Comparison of ENCODE assay signal across 7 mouse cellular contexts in the genomic region with DNA sequence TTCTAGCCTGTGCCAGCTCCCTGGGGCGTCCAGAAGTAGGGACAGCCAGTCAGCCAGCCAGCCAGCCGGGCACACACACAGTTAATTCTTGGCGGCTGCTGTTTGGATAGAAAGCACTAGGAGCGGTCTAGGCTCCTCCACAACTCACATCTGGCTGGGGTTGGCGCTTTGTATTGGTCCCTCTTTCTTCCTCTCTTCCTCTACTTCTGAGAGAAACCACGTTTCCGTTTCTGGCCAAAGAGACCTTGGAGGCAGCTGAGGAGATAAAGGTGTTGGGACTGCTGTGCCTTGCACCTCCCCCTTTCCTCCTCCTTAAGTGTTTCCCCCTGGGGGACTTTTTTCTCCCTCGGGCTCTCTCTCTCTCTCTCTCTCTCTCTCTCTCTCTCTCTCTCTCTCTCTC. TPM values are rescaled to one million over a fixed set of nuclear protein-coding genes. Genes with fewer than 3 reads are reported as not detected.
DNase-seq lines count a peak whose midpoint lies in the region; ATAC-seq and TF ChIP-seq lines count a peak whose summit lies in the region.

Gene C1qtnf1, plus strand, starts transcription at position 218 of the 400 bp plus-strand sequence.

- TF ChIP-seq CTCF in MEL (IDR thresholded peaks at IDR 0.05 in 2 of 3, conservative IDR thresholded peaks at IDR 0.05 in 1 of 3; ENCODE audit: control insufficient read depth in 1 of 3, insufficient read depth in 1 of 3, low read depth in 2 of 3, low read length in 3 of 3, poor library complexity in 1 of 3, severe bottlenecking in 1 of 3): no peak

- H3K4me2 ChIP-seq in forebrain, embryonic 14.5 days (ENCODE audit: low read length): peak within 1 kb of the TSS; percentile 41
- H3K4me2 ChIP-seq in hindbrain, embryonic 13.5 days: peak within 1 kb of the TSS; percentile 46
- H3K4me2 ChIP-seq in midbrain, embryonic 15.5 days: peak within 1 kb of the TSS; percentile 39

- no peak for TF ChIP-seq RAD21 in MEL (IDR thresholded peaks at IDR 0.05; ENCODE audit: low read depth, low read length)

- peak within 1 kb of the TSS; percentile 14 to 30; a peak in 3 of 4 replicates for H3K4me3 ChIP-seq in MEL (ENCODE audit: control insufficient read depth in 1 of 2, insufficient read depth in 1 of 2, low read depth in 2 of 2, low read length in 2 of 2)
- 0 out of 2 replicates have a peak within 1 kb of the TSS, but pooled peaks have one; percentile 1 for H3K4me3 ChIP-seq in forebrain, embryonic 14.5 days (ENCODE audit: low read depth, low read length)
- H3K4me3 ChIP-seq in hindbrain, embryonic 13.5 days: peak within 1 kb of the TSS; percentile 24
- peak within 1 kb of the TSS; percentile 25 for H3K4me3 ChIP-seq in midbrain, embryonic 15.5 days

- TF ChIP-seq POLR2A in MEL (IDR thresholded peaks at IDR 0.05; ENCODE audit: control insufficient read depth in 1 of 2, insufficient read depth in 1 of 2, low read depth in 1 of 2, low read length in 2 of 2, poor library complexity in 1 of 2): no peak

- no peaks in the 10 kb centered on the region for H3K9me3 ChIP-seq in MEL (replicated peaks; ENCODE audit: insufficient read depth, low read length)
- H3K9me3 ChIP-seq in forebrain, embryonic 14.5 days (replicated peaks; ENCODE audit: control insufficient read depth, low read length): no peaks in the 10 kb centered on the region
- H3K9me3 ChIP-seq in hindbrain, embryonic 13.5 days: no peaks in the 10 kb centered on the region
- H3K9me3 ChIP-seq in midbrain, embryonic 15.5 days: no peaks in the 10 kb centered on the region

- WGBS in forebrain, embryonic 14.5 days: 3% methylated on average over 8 of the region's 8 CpGs
- WGBS in hindbrain, embryonic 13.5 days: 0% methylated on average over 8 of the region's 8 CpGs
- 4% methylated on average over 8 of the region's 8 CpGs for WGBS in midbrain, embryonic 15.5 days

- H3K4me1 ChIP-seq in MEL (ENCODE audit: control insufficient read depth in 1 of 2, insufficient read depth in 2 of 2, low read length in 2 of 2): peaks cover 2 to 13% of the 10 kb centered on the region in 2 experiments; a peak in 3 of 4 replicates
- H3K4me1 ChIP-seq in forebrain, embryonic 14.5 days (ENCODE audit: control insufficient read depth, insufficient read depth, low read length): peaks cover 25% of the 10 kb centered on the region
- peaks cover 56% of the 10 kb centered on the region for H3K4me1 ChIP-seq in hindbrain, embryonic 13.5 days (replicated peaks)
- peaks cover 35% of the 10 kb centered on the region for H3K4me1 ChIP-seq in midbrain, embryonic 15.5 days

- peaks cover 0 to 5% of the 10 kb centered on the region in 2 experiments; a peak in 2 of 4 replicates for H3K36me3 ChIP-seq in MEL (ENCODE audit: control insufficient read depth in 1 of 2, insufficient read depth in 2 of 2, low read length in 2 of 2)
- no peaks in the 10 kb centered on the region for H3K36me3 ChIP-seq in forebrain, embryonic 14.5 days (ENCODE audit: control insufficient read depth, insufficient read depth, low read length)
- no peaks in the 10 kb centered on the region for H3K36me3 ChIP-seq in hindbrain, embryonic 13.5 days
- no peaks in the 10 kb centered on the region for H3K36me3 ChIP-seq in midbrain, embryonic 15.5 days (replicated peaks)

- DNase-seq in CD4-positive helper T cell, adult 2 months (ENCODE audit: low read depth, low spot score): peak; percentile 35
- peak; percentile 67 for DNase-seq in MEL (ENCODE audit: low read depth, low spot score)
- peak; percentile 37 for DNase-seq in forebrain, embryonic 14.5 days (ENCODE audit: low spot score)
- no peak for DNase-seq in right cerebral cortex, postnatal 14 days
- no peak for DNase-seq in right cerebral cortex, postnatal 10 days (ENCODE audit: low spot score in 2 of 2)

- 0 out of 4 replicates have a peak, but pooled peaks of 1 of the 2 experiments have one; percentile 8 for TF ChIP-seq EP300 in MEL (IDR thresholded peaks at IDR 0.05; ENCODE audit: low read depth in 1 of 2, low read length in 2 of 2)

- ATAC-seq in forebrain, embryonic 14.5 days: no peak
- no peak for ATAC-seq in hindbrain, embryonic 13.5 days (ENCODE audit: low FRiP score)
- no peak for ATAC-seq in midbrain, embryonic 15.5 days (replicated peaks)

- H3K79me2 ChIP-seq in MEL (ENCODE audit: control insufficient read depth, insufficient read depth, low read length, poor library complexity): no peaks in the 10 kb centered on the region

- no peak within 1 kb of the TSS for H3K27ac ChIP-seq in MEL (ENCODE audit: control insufficient read depth, low read depth, low read length)
- no peak within 1 kb of the TSS for H3K27ac ChIP-seq in forebrain, embryonic 14.5 days (ENCODE audit: low read depth, low read length)
- peak within 1 kb of the TSS; percentile 45 for H3K27ac ChIP-seq in hindbrain, embryonic 13.5 days
- peak within 1 kb of the TSS; percentile 51; the same call in 1 of the 2 replicates for H3K27ac ChIP-seq in midbrain, embryonic 15.5 days

- H3K27me3 ChIP-seq in MEL (ENCODE audit: control insufficient read depth in 1 of 2, insufficient read depth in 2 of 2, low read length in 2 of 2): no peaks in the 10 kb centered on the region; a peak in 1 of 4 replicates
- peaks cover 4% of the 10 kb centered on the region; the same call in 1 of the 2 replicates for H3K27me3 ChIP-seq in forebrain, embryonic 14.5 days (replicated peaks; ENCODE audit: control insufficient read depth, insufficient read depth, low read length)
- peaks cover 20% of the 10 kb centered on the region; the same call in 1 of the 2 replicates for H3K27me3 ChIP-seq in hindbrain, embryonic 13.5 days
- no peaks in the 10 kb centered on the region for H3K27me3 ChIP-seq in midbrain, embryonic 15.5 days (replicated peaks)

- H3K9ac ChIP-seq in MEL (ENCODE audit: control insufficient read depth, low read depth, low read length, poor library complexity, severe bottlenecking): peak within 1 kb of the TSS; percentile 48
- peak within 1 kb of the TSS; percentile 40 for H3K9ac ChIP-seq in forebrain, embryonic 14.5 days (ENCODE audit: low read length)
- H3K9ac ChIP-seq in hindbrain, embryonic 13.5 days: peak within 1 kb of the TSS; percentile 53
- 0 out of 2 replicates have a peak within 1 kb of the TSS, but pooled peaks have one; percentile 0 for H3K9ac ChIP-seq in midbrain, embryonic 15.5 days

TF ChIP-seq in MEL, 35 proteins besides CTCF, POLR2A, EP300 and RAD21:
- TF ChIP-seq GATA1 (IDR thresholded peaks at IDR 0.05; ENCODE audit: low read depth, low read length): 0 out of 2 replicates have a peak, but pooled peaks have one; percentile 19
- TF ChIP-seq ZKSCAN1 (IDR thresholded peaks at IDR 0.05; ENCODE audit: low read depth, low read length): no peak
- no peak for TF ChIP-seq E2F4 (IDR thresholded peaks at IDR 0.05; ENCODE audit: borderline replicate concordance, low read depth, low read length)
- peak; percentile 19; the same call in 1 of the 2 replicates for TF ChIP-seq ETS1 (IDR thresholded peaks at IDR 0.05; ENCODE audit: low read depth, low read length)
- TF ChIP-seq NRF1 (IDR thresholded peaks at IDR 0.05; ENCODE audit: insufficient read depth, low read depth, low read length, poor library complexity, severe bottlenecking): no peak
- no peak for TF ChIP-seq USF1 (IDR thresholded peaks at IDR 0.05; ENCODE audit: low read depth, low read length)
- TF ChIP-seq JUND (IDR thresholded peaks at IDR 0.05; ENCODE audit: low read depth, low read length): peak; percentile 55; the same call in 1 of the 2 replicates
- no peak for TF ChIP-seq RCOR1 (IDR thresholded peaks at IDR 0.05; ENCODE audit: low read depth, low read length)
- TF ChIP-seq CHD2 (IDR thresholded peaks at IDR 0.05; ENCODE audit: low read length): no peak
- no peak for TF ChIP-seq MAFK (IDR thresholded peaks at IDR 0.05; ENCODE audit: borderline replicate concordance, low read depth, low read length)
- no peak for TF ChIP-seq MAZ (IDR thresholded peaks at IDR 0.05; ENCODE audit: low read depth, low read length)
- TF ChIP-seq ZMIZ1 (IDR thresholded peaks at IDR 0.05; ENCODE audit: low read depth, low read length): no peak
- TF ChIP-seq TAL1 (IDR thresholded peaks at IDR 0.05; ENCODE audit: low read length): no peak
- no peak for TF ChIP-seq POLR2AphosphoS5 (IDR thresholded peaks at IDR 0.05; ENCODE audit: borderline replicate concordance, low read depth, low read length)
- TF ChIP-seq UBTF (IDR thresholded peaks at IDR 0.05; ENCODE audit: borderline replicate concordance, insufficient read depth, low read depth, low read length): no peak
- TF ChIP-seq HCFC1 (IDR thresholded peaks at IDR 0.05; ENCODE audit: low read depth, low read length): no peak
- no peak for TF ChIP-seq MEF2A (IDR thresholded peaks at IDR 0.05; ENCODE audit: extremely low read depth, insufficient replicate concordance, low read depth, low read length, poor library complexity, severe bottlenecking)

RNA-seq across cellular contexts. Expression of gene C1qtnf1, which starts in this region (rescaled TPM):
- 0.07 and 0.27 TPM in 2 replicates for total RNA-seq in MEL (2012; rRNA removed)
- polyA plus RNA-seq in MEL (2012; ENCODE audit: insufficient read depth in 1 of 2, insufficient read length in 2 of 2, low read depth in 1 of 2, low replicate concordance in 2 of 2, missing spikeins in 1 of 2): under 1 TPM in 1 of 2 experiments, not detected in 1; 0.72 TPM
- 2.3 and 3.0 TPM in 2 replicates for polyA plus RNA-seq in forebrain, embryonic 14.5 days (2014; fragmentation: Nextera tagmentation; extraction: Ambion mirVana)
- polyA plus RNA-seq in hindbrain, embryonic 13.5 days (2015; fragmentation: Nextera tagmentation; extraction: Ambion mirVana): 2.8 and 3.4 TPM in 2 replicates
- polyA plus RNA-seq in midbrain, embryonic 15.5 days (2015; fragmentation: Nextera tagmentation; extraction: Ambion mirVana): 4.2 and 4.3 TPM in 2 replicates

Comparison
In these comparisons a context has a peak if more than half of its experiments do, and no peak if none do; other contexts are left out.
1. Peak in DNase-seq, H3K4me3 ChIP-seq and H3K9ac ChIP-seq in MEL; RNA of the gene not detected or under 1 TPM.
2. DNase-seq: peak in CD4-positive helper T cell, adult 2 months (single experiment) and forebrain, embryonic 14.5 days (single experiment); none in right cerebral cortex, postnatal 14 days (single experiment) and right cerebral cortex, postnatal 10 days (0 of 2).
3. H3K27ac ChIP-seq: peak in hindbrain, embryonic 13.5 days (single experiment) and midbrain, embryonic 15.5 days (single experiment); none in MEL (single experiment) and forebrain, embryonic 14.5 days (single experiment).
4. H3K9ac ChIP-seq: peak in every context shown above with its lines; median percentile 53 in hindbrain, embryonic 13.5 days; 48 in MEL; 40 in forebrain, embryonic 14.5 days; 0 in midbrain, embryonic 15.5 days.
5. Peak in every context shown above with its lines, with median percentiles within 50 percentile points of each other: H3K4me3 ChIP-seq and H3K4me2 ChIP-seq.